Mouse (Mus musculus): ENCODE measurements at regions not wholly inside any gene's neighbourhood (a gene's known extent, or its start where the extent isn't known, plus 50 kb on each side); places are given as distances from the start of the nearest gene placed in this dataset.

- no peak for DNase-seq
These were observed 59.9 kb downstream of the Adamts1 start for GRCm38 (mm10) chr16:85743022-85743421.

- no peak for DNase-seq
These were observed 64.2 kb downstream of the Adamts1 start for GRCm38 (mm10) chr16:85738606-85739195.

- no peak for DNase-seq
These were observed 74.9 kb downstream of the Adamts1 start for GRCm38 (mm10) chr16:85728026-85728425.

- peak; percentile 5 for DNase-seq
These were observed 80.9 kb downstream of the Adamts1 start for GRCm38 (mm10) chr16:85721968-85722367.

GRCm38 (mm10) chr16:85712291-85712690, 90.6 kb downstream of the Adamts1 start:
- DNase-seq: no peak

GRCm38 (mm10) chr16:85704254-85705020, 98.5 kb downstream of the Adamts1 start:
- no peak for DNase-seq

GRCm38 (mm10) chr16:85702889-85703480, 99.9 kb downstream of the Adamts1 start:
- no peak for DNase-seq

- DNase-seq: no peak
These were observed 103.6 kb downstream of the Adamts1 start for GRCm38 (mm10) chr16:85699329-85699728.

- DNase-seq: no peak
These were observed 120.2 kb downstream of the Adamts1 start for GRCm38 (mm10) chr16:85682721-85683120.

- no peak for DNase-seq
These were observed 122.6 kb downstream of the Adamts1 start for GRCm38 (mm10) chr16:85680351-85680750.

- DNase-seq: peak; percentile 15
These were observed 124.1 kb downstream of the Adamts1 start for GRCm38 (mm10) chr16:85678781-85679180.

GRCm38 (mm10) chr16:85678228-85678627, 124.7 kb downstream of the Adamts1 start:
- no peak for DNase-seq

GRCm38 (mm10) chr16:85677027-85677426, 123.8 kb upstream of the Cyyr1 start:
- peak; percentile 45 for DNase-seq

GRCm38 (mm10) chr16:85668767-85669166, 115.6 kb upstream of the Cyyr1 start:
- DNase-seq: no peak

GRCm38 (mm10) chr16:85667790-85668189, 114.6 kb upstream of the Cyyr1 start:
- DNase-seq: no peak

- no peak for DNase-seq
These were observed 96.3 kb upstream of the Cyyr1 start for GRCm38 (mm10) chr16:85649516-85649915.

- DNase-seq: no peak
These were observed 87.8 kb upstream of the Cyyr1 start for GRCm38 (mm10) chr16:85640992-85641391.

GRCm38 (mm10) chr16:85637079-85637478, 83.9 kb upstream of the Cyyr1 start:
- no peak for DNase-seq

GRCm38 (mm10) chr16:85629738-85630137, 76.5 kb upstream of the Cyyr1 start:
- DNase-seq: no peak

GRCm38 (mm10) chr16:85624505-85624904, 71.3 kb upstream of the Cyyr1 start:
- DNase-seq: no peak

- DNase-seq: no peak
These were observed 50.9 kb upstream of the Cyyr1 start for GRCm38 (mm10) chr16:85604089-85604488.
